Mouse (Mus musculus): ENCODE data around the gene Poc1a. TPM values are rescaled to one million over a fixed set of nuclear protein-coding genes. Genes with fewer than 3 reads are reported as not detected.

Poc1a gene
- total RNA-seq (2023) = 11.9 and 16.4 TPM in 2 replicates

GRCm38 (mm10) chr9:106280808-106281544, at the start of gene Poc1a:
TSS of gene Poc1a (plus strand) at chr9:106281061.

GRCm38 (mm10) chr9:106368112-106368717, 87.4 kb downstream of the Poc1a start, which contains the start of gene Dusp7:
TSS of gene Dusp7 (plus strand) at chr9:106368632.

Other genes starting within 250 kb of the Poc1a start
- not detected in 2 replicates for gene Col6a4, start 184.3 kb upstream of the Poc1a start, total RNA-seq (2023)
- gene Glyctk, start 122.9 kb upstream of the Poc1a start, total RNA-seq (2023) = 1.0 and 2.0 TPM in 2 replicates
- gene Wdr82, start 110.1 kb upstream of the Poc1a start, total RNA-seq (2023) = 63.2 and 64.5 TPM in 2 replicates
- gene Ppm1m, start 81.3 kb upstream of the Poc1a start, total RNA-seq (2023) = 119 and 163 TPM in 2 replicates
- gene Twf2, start 78.0 kb upstream of the Poc1a start, total RNA-seq (2023) = 159 and 176 TPM in 2 replicates
- gene Tlr9, start 58.5 kb upstream of the Poc1a start, total RNA-seq (2023) = 8.3 and 11.3 TPM in 2 replicates
- gene Alas1, start 32.4 kb upstream of the Poc1a start, total RNA-seq (2023) = 172 and 178 TPM in 2 replicates
- 13.4 and 16.1 TPM in 2 replicates for gene Dusp7, start 87.6 kb downstream of the Poc1a start, total RNA-seq (2023)
- 169 and 281 TPM in 2 replicates for gene Rpl29, start 148.4 kb downstream of the Poc1a start, total RNA-seq (2023)
- gene Acy1, start 157.3 kb downstream of the Poc1a start, total RNA-seq (2023) = 3.3 and 4.2 TPM in 2 replicates
- gene Abhd14b, start 166.4 kb downstream of the Poc1a start, total RNA-seq (2023) = 0.64 and 1.4 TPM in 2 replicates
- gene Abhd14a, start 166.6 kb downstream of the Poc1a start, total RNA-seq (2023) = 0.44 and 2.3 TPM in 2 replicates
- gene Pcbp4, start 172.2 kb downstream of the Poc1a start, total RNA-seq (2023) = 1.1 and 3.5 TPM in 2 replicates
- gene Gpr62, start 184.9 kb downstream of the Poc1a start, total RNA-seq (2023) = not detected in 2 replicates
- 8.6 and 15.7 TPM in 2 replicates for gene Rrp9, start 194.9 kb downstream of the Poc1a start, total RNA-seq (2023)
- 15.4 and 16.6 TPM in 2 replicates for gene Parp3, start 195.9 kb downstream of the Poc1a start, total RNA-seq (2023)
- not detected in 2 replicates for gene Iqcf1, start 218.9 kb downstream of the Poc1a start, total RNA-seq (2023)
- gene Iqcf5, start 233.5 kb downstream of the Poc1a start, total RNA-seq (2023) = not detected in 2 replicates